Mouse (Mus musculus) limb, embryonic 12.5 days (tissue): ENCODE measurements at regions not wholly inside any gene's neighbourhood (a gene's known extent, or its start where the extent isn't known, plus 50 kb on each side); places are given as distances from the start of the nearest gene placed in this dataset.

Experiments
- ATAC-seq: fragments of 200-750 bp; cut with Nextera tagmentation; 2 replicates; pipeline ENCODE4 v1.8.0; 2017; ENCODE audit warnings: low read depth, moderate TSS enrichment; ENCODE audit not compliant: insufficient number of reproducible peaks, insufficient read depth, low FRiP score, low TSS enrichment
- H3K27ac ChIP-seq: fragments of 300-500 bp; sonication (generic); 2 replicates; pipeline ENCODE4 v1.5.1; 2016; ENCODE audit warnings: mild to moderate bottlenecking, moderate library complexity
- H3K27me3 ChIP-seq: fragments of 300-500 bp; sonication (generic); 2 replicates; pipeline ENCODE4 v1.6.1; 2016; ENCODE audit warnings: mild to moderate bottlenecking, moderate library complexity
- H3K36me3 ChIP-seq: fragments of 300-500 bp; sonication (generic); 2 replicates; pipeline ENCODE4 v1.6.1; 2016; ENCODE audit warnings: mild to moderate bottlenecking, moderate library complexity
- H3K4me1 ChIP-seq: fragments of 300-500 bp; sonication (generic); replicated peaks from 2 replicates; pipeline ENCODE4 v1.6.1; 2016
- H3K4me2 ChIP-seq: fragments of 300-500 bp; sonication (generic); 2 replicates; pipeline ENCODE4 v1.6.1; 2016; ENCODE audit warnings: mild to moderate bottlenecking, moderate library complexity
- H3K4me3 ChIP-seq: fragments of 300-500 bp; sonication (generic); replicated peaks from 2 replicates; pipeline ENCODE4 v1.5.1; 2016; ENCODE audit warnings: mild to moderate bottlenecking
- H3K9ac ChIP-seq: fragments of 300-500 bp; sonication (generic); replicated peaks from 2 replicates; pipeline ENCODE4 v1.6.1; 2016; ENCODE audit warnings: mild to moderate bottlenecking, moderate library complexity
- H3K9me3 ChIP-seq: fragments of 300-500 bp; sonication (generic); 2 replicates; pipeline ENCODE4 v1.6.1; 2016; ENCODE audit warnings: mild to moderate bottlenecking, moderate library complexity
- WGBS: fragments of 180-500 bp; shearing (Covaris S2); methylation state at CpG from one replicate; pipeline ENCODE4 v1.1.7; 2016; 5-methylcytosine and 5-hydroxymethylcytosine counted together

- H3K9ac ChIP-seq: no peak overlapping the region
- H3K4me3 ChIP-seq: no peak overlapping the region
- H3K9me3 ChIP-seq: no peaks in the 10 kb centered on the region
- no peaks in the 10 kb centered on the region for H3K4me1 ChIP-seq
- H3K27ac ChIP-seq: no peak overlapping the region
- H3K27me3 ChIP-seq: no peaks in the 10 kb centered on the region
- H3K4me2 ChIP-seq: no peak overlapping the region
- no peaks in the 10 kb centered on the region for H3K36me3 ChIP-seq
- ATAC-seq: no peak
- WGBS: 79% methylated on average over 3 of the region's 3 CpGs
Measured at GRCm38 (mm10) chr5:41476001-41476400, 232.0 kb downstream of the Rab28 start.

DNA sequence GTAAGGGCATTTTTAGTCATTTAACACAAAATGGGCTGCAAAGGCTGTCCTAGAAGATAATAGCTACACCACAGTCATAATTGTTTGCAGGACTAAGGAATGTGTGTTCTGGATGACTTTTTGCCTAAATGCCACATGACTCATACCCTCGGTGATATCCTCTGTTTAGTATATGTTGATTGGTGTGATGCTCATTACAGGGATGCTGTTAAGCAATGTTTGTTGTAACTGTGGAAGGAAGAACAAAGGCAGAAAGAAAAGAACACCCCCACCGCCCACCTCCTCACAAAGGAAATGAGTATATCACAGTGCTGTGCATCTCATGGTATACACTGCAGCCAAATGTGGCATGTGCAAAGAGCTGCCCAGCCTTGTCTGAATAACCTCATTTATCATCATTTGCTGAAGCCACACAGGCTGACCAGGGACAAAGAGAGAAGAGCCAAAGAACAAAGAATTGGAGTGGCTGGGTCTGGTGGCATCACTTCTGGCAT is 262.4 kb downstream of the Rab28 start:
- no peaks in the 10 kb centered on the region for H3K27me3 ChIP-seq
- H3K4me1 ChIP-seq: peaks cover 12% of the 10 kb centered on the region; the same call in 1 of the 2 replicates
- H3K9ac ChIP-seq: no peak overlapping the region
- no peaks in the 10 kb centered on the region for H3K36me3 ChIP-seq
- no peak for ATAC-seq
- H3K9me3 ChIP-seq: no peaks in the 10 kb centered on the region
- H3K27ac ChIP-seq: no peak overlapping the region
- 63% methylated on average over 2 of the region's 2 CpGs for WGBS
- H3K4me3 ChIP-seq: no peak overlapping the region
- H3K4me2 ChIP-seq: no peak overlapping the region

- H3K27me3 ChIP-seq: no peaks in the 10 kb centered on the region
- no peaks in the 10 kb centered on the region for H3K9me3 ChIP-seq
- no peaks in the 10 kb centered on the region for H3K36me3 ChIP-seq
- H3K4me2 ChIP-seq: no peak overlapping the region
- no peak for ATAC-seq
- H3K9ac ChIP-seq: no peak overlapping the region
- no peak overlapping the region for H3K4me3 ChIP-seq
- H3K4me1 ChIP-seq: peaks cover 12% of the 10 kb centered on the region; the same call in 1 of the 2 replicates
- 76% methylated on average over 1 of the region's 1 CpGs for WGBS
- no peak overlapping the region for H3K27ac ChIP-seq
Measured at GRCm38 (mm10) chr5:41441081-41441480, 266.9 kb downstream of the Rab28 start.

DNA sequence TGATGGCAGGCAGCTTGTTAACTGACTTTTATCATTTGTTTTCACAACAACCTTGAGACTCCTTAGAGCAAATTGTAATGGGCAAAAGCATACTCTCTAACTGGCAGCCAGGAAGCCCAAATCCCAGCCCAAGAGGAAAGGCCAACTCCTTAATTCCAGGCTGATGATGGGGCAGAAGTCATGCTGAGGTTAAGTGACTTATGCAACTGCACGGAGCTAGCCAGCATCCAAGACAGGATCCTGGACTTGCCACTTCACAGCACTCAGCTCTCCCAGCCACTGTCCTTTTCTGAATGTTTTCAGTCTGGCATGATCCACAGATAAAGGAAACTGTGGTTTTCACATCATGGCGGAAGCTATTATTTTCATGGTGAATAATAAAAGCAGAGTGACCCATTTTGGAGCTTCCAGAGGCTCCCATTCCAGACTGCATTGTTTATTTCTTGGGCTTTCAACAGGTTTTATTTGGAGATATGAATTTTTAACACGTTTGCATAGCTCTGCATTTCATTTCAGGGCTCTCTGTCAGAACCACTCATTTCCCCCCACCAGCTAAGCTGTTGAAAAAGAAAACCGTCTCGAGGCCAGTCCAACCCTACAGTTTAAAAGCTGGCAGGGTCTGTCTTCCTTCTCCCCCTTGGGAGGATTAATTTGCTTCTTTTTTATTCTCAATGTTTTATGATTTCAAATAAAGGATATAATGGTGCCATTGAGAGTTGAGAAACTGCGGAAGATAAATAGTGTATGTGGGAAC is 288.7 kb downstream of the Rab28 start:
- H3K36me3 ChIP-seq: no peaks in the 10 kb centered on the region
- WGBS: 58% methylated on average over 6 of the region's 6 CpGs

DNA sequence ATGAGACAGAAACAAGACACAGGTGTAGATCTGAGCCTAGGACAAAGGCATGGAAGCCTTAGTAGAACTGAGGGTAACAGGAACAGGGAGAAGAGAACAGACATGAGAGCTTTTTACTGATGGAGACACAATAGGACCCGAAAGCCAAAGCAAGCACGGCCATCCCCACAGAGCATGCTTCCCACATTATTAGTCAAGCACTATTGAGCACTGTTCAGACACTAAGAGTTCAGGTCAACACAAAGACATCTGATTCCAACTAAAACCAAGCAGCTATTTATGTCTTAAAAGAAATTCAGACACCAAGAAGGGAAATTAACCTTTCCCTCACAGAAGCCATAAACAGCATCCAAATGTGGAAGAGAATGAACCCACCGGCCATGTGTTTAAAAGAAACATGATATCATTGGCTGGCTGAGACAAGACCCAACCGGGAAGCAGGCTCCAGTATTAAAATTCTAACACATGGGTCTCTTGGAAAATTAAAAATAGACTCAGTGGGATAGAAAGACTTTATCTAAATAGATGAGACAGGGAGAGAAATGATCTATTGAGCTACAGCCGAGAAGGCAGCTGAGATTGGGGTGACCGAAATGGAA is 298.8 kb downstream of the Rab28 start:
- no peak for ATAC-seq
- H3K4me3 ChIP-seq: no peak overlapping the region
- H3K27ac ChIP-seq: no peak overlapping the region
- H3K9me3 ChIP-seq: no peaks in the 10 kb centered on the region
- H3K27me3 ChIP-seq: 0 out of 2 replicates have a peak, but pooled peaks cover 3% of the 10 kb centered on the region
- WGBS: 49% methylated on average over 6 of the region's 6 CpGs
- H3K36me3 ChIP-seq: no peaks in the 10 kb centered on the region
- H3K9ac ChIP-seq: no peak overlapping the region
- no peak overlapping the region for H3K4me2 ChIP-seq
- H3K4me1 ChIP-seq: peaks cover 10% of the 10 kb centered on the region

More for the DNA sequence above, 288.7 kb downstream of the Rab28 start:
- Histone ChIP-seq H3K27me3 (no peaks in the 10 kb centered on the region), H3K9me3 (no peaks in the 10 kb centered on the region), H3K4me3 (no peak overlapping the region), H3K9ac (no peak overlapping the region), H3K4me1 (no peaks in the 10 kb centered on the region), H3K4me2 (no peak overlapping the region), H3K27ac (no peak overlapping the region)
- ATAC-seq: no peak

DNA sequence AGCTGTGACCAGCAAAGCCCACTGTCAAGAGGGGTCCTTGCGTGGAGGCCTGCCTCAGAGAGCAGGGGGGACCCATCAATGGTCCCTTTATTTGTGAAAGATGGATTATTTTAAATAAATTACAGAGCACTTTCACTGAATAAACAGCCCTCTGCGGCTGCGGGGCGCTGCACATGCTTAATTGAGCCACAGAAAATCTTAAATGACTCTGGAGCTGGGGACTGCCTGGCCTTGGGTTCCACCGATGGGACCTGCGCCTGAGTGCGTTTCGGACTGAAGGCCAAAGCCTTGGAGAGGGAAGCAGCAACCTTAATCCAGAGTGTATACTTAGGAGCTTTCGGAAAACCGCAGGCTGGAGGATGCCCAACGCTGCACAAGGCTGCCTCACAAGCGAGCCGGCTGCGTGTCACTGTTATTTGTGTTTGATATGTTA is 315.1 kb downstream of the Rab28 start:
- no peak overlapping the region for H3K9ac ChIP-seq
- 68% methylated on average over 14 of the region's 14 CpGs for WGBS
- H3K4me2 ChIP-seq: no peak overlapping the region
- H3K36me3 ChIP-seq: no peaks in the 10 kb centered on the region
- peak overlapping the region; percentile 56 for H3K27ac ChIP-seq
- no peaks in the 10 kb centered on the region for H3K9me3 ChIP-seq
- H3K4me1 ChIP-seq: peaks cover 9% of the 10 kb centered on the region; the same call in 1 of the 2 replicates
- H3K27me3 ChIP-seq: no peaks in the 10 kb centered on the region
- H3K4me3 ChIP-seq: no peak overlapping the region
- no peak for ATAC-seq

GRCm38 (mm10) chr5:41392137-41392554 is 315.8 kb downstream of the Rab28 start:
- no peak overlapping the region for H3K4me3 ChIP-seq
- H3K27ac ChIP-seq: peak overlapping the region; percentile 64
- H3K27me3 ChIP-seq: no peaks in the 10 kb centered on the region
- 30% methylated on average over 9 of the region's 9 CpGs for WGBS
- H3K4me2 ChIP-seq: 0 out of 2 replicates have a peak overlapping the region, but pooled peaks have one; percentile 10
- no peak overlapping the region for H3K9ac ChIP-seq
- H3K36me3 ChIP-seq: no peaks in the 10 kb centered on the region
- ATAC-seq: peak; percentile 60
- no peaks in the 10 kb centered on the region for H3K9me3 ChIP-seq
- peaks cover 9% of the 10 kb centered on the region; the same call in 1 of the 2 replicates for H3K4me1 ChIP-seq

- ATAC-seq: no peak
- H3K9ac ChIP-seq: no peak overlapping the region
- no peak overlapping the region for H3K4me3 ChIP-seq
- H3K27me3 ChIP-seq: no peaks in the 10 kb centered on the region
- no peak overlapping the region for H3K4me2 ChIP-seq
- 71% methylated on average over 3 of the region's 3 CpGs for WGBS
- no peak overlapping the region for H3K27ac ChIP-seq
- peaks cover 12% of the 10 kb centered on the region for H3K4me1 ChIP-seq
- H3K9me3 ChIP-seq: no peaks in the 10 kb centered on the region
- H3K36me3 ChIP-seq: no peaks in the 10 kb centered on the region
Measured at GRCm38 (mm10) chr5:41373409-41373808, 334.5 kb downstream of the Rab28 start.

- no peaks in the 10 kb centered on the region for H3K9me3 ChIP-seq
- no peaks in the 10 kb centered on the region for H3K36me3 ChIP-seq
- H3K9ac ChIP-seq: no peak overlapping the region
- peaks cover 12% of the 10 kb centered on the region for H3K4me1 ChIP-seq
- no peak overlapping the region for H3K27ac ChIP-seq
- H3K4me3 ChIP-seq: no peak overlapping the region
- WGBS: 86% methylated on average over 4 of the region's 4 CpGs
- no peak overlapping the region for H3K4me2 ChIP-seq
- ATAC-seq: no peak
- no peaks in the 10 kb centered on the region for H3K27me3 ChIP-seq
Measured at GRCm38 (mm10) chr5:41371461-41371860, 336.5 kb downstream of the Rab28 start.

DNA sequence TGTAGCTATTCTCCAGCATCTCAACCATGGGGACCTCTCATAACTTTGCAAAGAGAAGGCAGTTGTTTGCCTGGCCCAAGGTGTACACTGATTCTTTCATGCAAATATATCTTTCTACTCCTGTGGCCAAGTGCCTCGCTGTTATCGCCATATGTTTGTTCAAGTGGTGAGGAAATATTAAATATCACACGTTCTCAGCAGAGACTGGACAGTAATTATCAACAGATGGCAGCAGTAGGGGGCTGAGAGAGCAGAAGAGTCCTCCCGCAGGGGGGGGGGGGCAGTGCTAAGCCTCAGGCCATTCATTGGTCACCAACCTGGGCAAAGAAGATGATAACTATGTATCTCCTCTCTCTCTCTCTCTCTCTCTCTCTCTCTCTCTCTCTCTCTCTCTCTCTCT is 337.6 kb downstream of the Rab28 start:
- 24% methylated on average over 4 of the region's 4 CpGs for WGBS
- ATAC-seq: no peak
- H3K4me1 ChIP-seq: peaks cover 12% of the 10 kb centered on the region
- no peak overlapping the region for H3K4me2 ChIP-seq
- no peak overlapping the region for H3K9ac ChIP-seq
- 0 out of 2 replicates have a peak overlapping the region, but pooled peaks have one; percentile 42 for H3K27ac ChIP-seq
- H3K27me3 ChIP-seq: no peaks in the 10 kb centered on the region
- no peak overlapping the region for H3K4me3 ChIP-seq
- no peaks in the 10 kb centered on the region for H3K36me3 ChIP-seq
- no peaks in the 10 kb centered on the region for H3K9me3 ChIP-seq

- peak overlapping the region; percentile 42; the same call in 1 of the 2 replicates for H3K27ac ChIP-seq
- H3K9ac ChIP-seq: no peak overlapping the region
- peaks cover 12% of the 10 kb centered on the region for H3K4me1 ChIP-seq
- H3K36me3 ChIP-seq: no peaks in the 10 kb centered on the region
- no peak overlapping the region for H3K4me2 ChIP-seq
- H3K9me3 ChIP-seq: no peaks in the 10 kb centered on the region
- ATAC-seq: no peak; the same call in 1 of the 2 replicates
- no peaks in the 10 kb centered on the region for H3K27me3 ChIP-seq
- no peak overlapping the region for H3K4me3 ChIP-seq
- WGBS: 51% methylated on average over 3 of the region's 3 CpGs
Measured at GRCm38 (mm10) chr5:41369907-41370306, 338.1 kb downstream of the Rab28 start.
